Mouse (Mus musculus): ENCODE results near the gene Ccdc32.

The Ccdc32 gene

DNA sequence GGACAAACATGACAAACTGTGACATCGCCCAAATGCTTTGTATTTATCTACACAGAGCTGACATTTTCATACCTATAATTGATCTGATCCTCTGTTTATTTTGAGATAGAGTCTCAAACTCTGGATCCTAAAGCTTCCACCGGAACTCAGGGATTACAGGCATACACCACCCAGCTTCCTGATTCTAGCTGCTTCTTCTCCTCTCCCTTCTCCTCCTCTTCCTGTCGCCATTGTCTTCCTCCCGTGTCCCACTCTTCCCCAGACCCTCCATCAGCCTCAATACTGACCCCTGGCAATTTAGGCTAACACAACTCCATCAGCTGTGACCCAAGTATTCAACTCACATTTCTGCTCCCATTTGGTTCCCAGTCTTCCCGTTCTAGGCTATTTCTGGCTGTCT, 52.3 kb downstream of the Ccdc32 start:
- Histone ChIP-seq H3K4me3 (replicated peaks; ENCODE audit: low read length) (peak overlapping the region; percentile 70; the same call in 1 of the 2 replicates), H3K36me3 (ENCODE audit: insufficient read depth, low read length) (no peaks in the 10 kb centered on the region), H3K4me1 (replicated peaks; ENCODE audit: low read depth, low read length) (peaks cover 18% of the 10 kb centered on the region), H3K9me3 (ENCODE audit: low read length) (no peaks in the 10 kb centered on the region), H3K27me3 (ENCODE audit: insufficient read depth, low read length) (peaks cover 69% of the 10 kb centered on the region)
- no peak for TF ChIP-seq CTCF (conservative IDR thresholded peaks at IDR 0.05; ENCODE audit: low read length)
- no peak for TF ChIP-seq NANOG (IDR thresholded peaks at IDR 0.05; ENCODE audit: borderline replicate concordance, low read length)
- no peak for TF ChIP-seq POU5F1 (IDR thresholded peaks at IDR 0.05; ENCODE audit: borderline replicate concordance, low read length)

GRCm38 (mm10) chr2:118976282-118976929, 52.8 kb downstream of the Ccdc32 start:
- no peaks in the 10 kb centered on the region for H3K9me3 ChIP-seq (ENCODE audit: low read length)
- peaks cover 71% of the 10 kb centered on the region for H3K27me3 ChIP-seq (ENCODE audit: insufficient read depth, low read length)
- no peaks in the 10 kb centered on the region for H3K36me3 ChIP-seq (ENCODE audit: insufficient read depth, low read length)
- H3K4me3 ChIP-seq (replicated peaks; ENCODE audit: low read length): peak overlapping the region; percentile 70
- H3K4me1 ChIP-seq (replicated peaks; ENCODE audit: low read depth, low read length): peaks cover 18% of the 10 kb centered on the region
- TF ChIP-seq CTCF (conservative IDR thresholded peaks at IDR 0.05; ENCODE audit: low read length): no peak; the same call in 1 of the 2 replicates
- no peak for TF ChIP-seq POU5F1 (IDR thresholded peaks at IDR 0.05; ENCODE audit: borderline replicate concordance, low read length)
- TF ChIP-seq NANOG (IDR thresholded peaks at IDR 0.05; ENCODE audit: borderline replicate concordance, low read length): no peak

GRCm38 (mm10) chr2:118975855-118976254, 53.3 kb downstream of the Ccdc32 start:
- peaks cover 74% of the 10 kb centered on the region for H3K27me3 ChIP-seq (ENCODE audit: insufficient read depth, low read length)
- no peaks in the 10 kb centered on the region for H3K9me3 ChIP-seq (ENCODE audit: low read length)
- H3K4me3 ChIP-seq (replicated peaks; ENCODE audit: low read length): peak overlapping the region; percentile 70
- TF ChIP-seq POU5F1 (IDR thresholded peaks at IDR 0.05; ENCODE audit: borderline replicate concordance, low read length) (no peak), NANOG (IDR thresholded peaks at IDR 0.05; ENCODE audit: borderline replicate concordance, low read length) (no peak), CTCF (conservative IDR thresholded peaks at IDR 0.05; ENCODE audit: low read length) (no peak)
- peaks cover 18% of the 10 kb centered on the region for H3K4me1 ChIP-seq (replicated peaks; ENCODE audit: low read depth, low read length)
- no peaks in the 10 kb centered on the region for H3K36me3 ChIP-seq (ENCODE audit: insufficient read depth, low read length)

- Histone ChIP-seq H3K36me3 (ENCODE audit: insufficient read depth, low read length) (no peaks in the 10 kb centered on the region), H3K4me1 (replicated peaks; ENCODE audit: low read depth, low read length) (peaks cover 18% of the 10 kb centered on the region), H3K9me3 (ENCODE audit: low read length) (no peaks in the 10 kb centered on the region), H3K27me3 (ENCODE audit: insufficient read depth, low read length) (peaks cover 63% of the 10 kb centered on the region), H3K4me3 (replicated peaks; ENCODE audit: low read length) (peak overlapping the region; percentile 35; the same call in 1 of the 2 replicates)
- no peak for TF ChIP-seq POU5F1 (IDR thresholded peaks at IDR 0.05; ENCODE audit: borderline replicate concordance, low read length)
- TF ChIP-seq CTCF (conservative IDR thresholded peaks at IDR 0.05; ENCODE audit: low read length): peak; percentile 70
These were observed 56.4 kb downstream of the Ccdc32 start for GRCm38 (mm10) chr2:118972687-118973376.

GRCm38 (mm10) chr2:118972048-118972447, 57.1 kb downstream of the Ccdc32 start:
- Histone ChIP-seq H3K4me3 (replicated peaks; ENCODE audit: low read length) (no peak overlapping the region), H3K36me3 (ENCODE audit: insufficient read depth, low read length) (no peaks in the 10 kb centered on the region), H3K27me3 (ENCODE audit: insufficient read depth, low read length) (peaks cover 55% of the 10 kb centered on the region), H3K4me1 (replicated peaks; ENCODE audit: low read depth, low read length) (peaks cover 16% of the 10 kb centered on the region), H3K9me3 (ENCODE audit: low read length) (no peaks in the 10 kb centered on the region)
- no peak for TF ChIP-seq NANOG (IDR thresholded peaks at IDR 0.05; ENCODE audit: borderline replicate concordance, low read length)

- Histone ChIP-seq H3K27me3 (ENCODE audit: insufficient read depth, low read length) (peaks cover 32% of the 10 kb centered on the region), H3K36me3 (ENCODE audit: insufficient read depth, low read length) (no peaks in the 10 kb centered on the region), H3K4me3 (replicated peaks; ENCODE audit: low read length) (no peak overlapping the region), H3K9me3 (ENCODE audit: low read length) (no peaks in the 10 kb centered on the region), H3K4me1 (replicated peaks; ENCODE audit: low read depth, low read length) (0 out of 2 replicates have a peak, but pooled peaks cover 3% of the 10 kb centered on the region)
- TF ChIP-seq NANOG (IDR thresholded peaks at IDR 0.05; ENCODE audit: borderline replicate concordance, low read length): no peak
- no peak for TF ChIP-seq POU5F1 (IDR thresholded peaks at IDR 0.05; ENCODE audit: borderline replicate concordance, low read length)
- no peak for TF ChIP-seq CTCF (conservative IDR thresholded peaks at IDR 0.05; ENCODE audit: low read length)
These were observed 59.5 kb downstream of the Ccdc32 start for GRCm38 (mm10) chr2:118969585-118970147.
